Mouse (Mus musculus): ENCODE measurements at regions not wholly inside any gene's neighbourhood (a gene's known extent, or its start where the extent isn't known, plus 50 kb on each side); places are given as distances from the start of the nearest gene placed in this dataset.

- DNase-seq: no peak
Measured at GRCm38 (mm10) chr7:70565034-70565433, 198.5 kb upstream of the Nr2f2 start.

- no peak for DNase-seq
Measured at GRCm38 (mm10) chr7:70548936-70549450, 182.5 kb upstream of the Nr2f2 start.

DNA sequence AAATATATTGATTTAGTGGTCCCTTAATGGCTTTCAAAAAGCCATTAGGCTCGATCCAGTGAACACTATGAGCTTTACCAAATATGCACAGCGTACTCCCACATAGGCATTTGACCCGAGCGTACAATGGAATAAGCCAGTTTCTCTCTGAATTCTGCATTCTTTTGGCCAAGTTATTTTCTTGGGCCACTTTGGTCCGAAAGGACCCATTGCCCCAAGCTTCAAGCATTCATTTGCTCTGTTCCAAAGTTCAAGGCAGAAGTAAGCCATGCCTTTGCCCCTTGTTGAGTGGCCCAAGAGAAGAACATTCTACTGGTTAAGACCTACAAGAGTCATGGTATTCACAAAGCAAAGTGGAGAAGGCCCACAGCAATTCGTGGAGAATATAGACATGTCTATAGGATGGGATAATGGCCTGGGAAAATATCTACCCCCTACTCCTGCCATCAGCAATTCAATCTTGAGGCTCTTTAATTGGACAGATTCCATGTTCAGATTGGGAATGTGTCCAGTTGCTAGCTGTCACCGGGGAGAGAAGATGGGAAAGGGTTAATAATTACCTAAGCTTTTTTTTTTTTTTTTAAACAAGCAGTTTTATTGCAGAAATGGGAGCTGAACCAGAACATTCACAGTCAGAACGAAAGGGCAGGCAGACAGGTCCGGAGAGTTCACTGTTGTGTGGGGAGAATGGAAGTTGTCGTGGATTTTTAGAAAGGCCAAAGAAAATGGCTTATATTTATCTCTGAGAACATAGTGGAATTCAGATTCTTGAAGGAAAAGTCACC, 175.5 kb upstream of the Nr2f2 start:
- no peak for DNase-seq

- no peak for DNase-seq
Measured at GRCm38 (mm10) chr7:70539121-70539642, 172.6 kb upstream of the Nr2f2 start.

- DNase-seq: no peak
Measured at GRCm38 (mm10) chr7:70536046-70536445, 169.5 kb upstream of the Nr2f2 start.

GRCm38 (mm10) chr7:70533552-70533951, 167.0 kb upstream of the Nr2f2 start:
- DNase-seq: no peak

DNA sequence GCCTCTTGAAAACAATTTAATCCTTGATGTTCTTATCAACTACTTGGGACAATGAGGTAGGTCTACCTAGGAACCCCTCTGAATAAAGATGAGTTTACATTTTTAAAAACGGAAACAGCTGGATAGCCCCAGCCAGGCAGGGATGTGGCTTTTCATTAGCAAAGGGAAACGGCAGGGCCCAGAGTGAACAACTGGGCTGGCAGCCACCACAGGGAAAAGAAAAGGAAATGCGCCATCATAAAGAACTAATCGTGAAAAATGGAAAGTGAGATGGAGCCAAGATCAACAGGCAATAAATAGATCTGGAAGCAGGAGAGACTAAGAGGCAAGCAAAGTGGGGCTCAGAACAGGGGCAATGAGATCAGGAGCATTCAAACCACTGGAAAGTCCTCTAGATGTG, 161.4 kb upstream of the Nr2f2 start:
- DNase-seq: no peak

- no peak for DNase-seq
Measured at GRCm38 (mm10) chr7:70525372-70525771, 158.8 kb upstream of the Nr2f2 start.

DNA sequence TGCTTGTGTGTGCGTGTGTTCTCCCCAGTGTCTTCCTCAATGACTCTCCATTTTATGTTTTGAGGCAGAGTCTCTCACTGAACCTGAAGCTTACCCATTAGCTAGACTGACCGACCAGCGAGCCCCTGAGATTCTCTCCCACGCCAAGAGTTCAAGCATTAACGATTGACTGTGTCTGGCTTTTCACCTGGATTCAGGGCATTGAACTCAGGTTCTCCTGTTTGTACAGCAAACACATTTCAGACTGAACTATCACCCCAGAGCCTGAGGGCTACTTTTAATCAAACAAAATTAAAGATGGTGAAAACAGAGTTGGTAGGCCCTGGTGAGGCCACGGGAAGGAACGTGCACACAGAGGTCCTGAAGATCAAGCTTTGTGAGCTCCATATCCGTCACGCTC, 158.2 kb upstream of the Nr2f2 start:
- DNase-seq: no peak

DNA sequence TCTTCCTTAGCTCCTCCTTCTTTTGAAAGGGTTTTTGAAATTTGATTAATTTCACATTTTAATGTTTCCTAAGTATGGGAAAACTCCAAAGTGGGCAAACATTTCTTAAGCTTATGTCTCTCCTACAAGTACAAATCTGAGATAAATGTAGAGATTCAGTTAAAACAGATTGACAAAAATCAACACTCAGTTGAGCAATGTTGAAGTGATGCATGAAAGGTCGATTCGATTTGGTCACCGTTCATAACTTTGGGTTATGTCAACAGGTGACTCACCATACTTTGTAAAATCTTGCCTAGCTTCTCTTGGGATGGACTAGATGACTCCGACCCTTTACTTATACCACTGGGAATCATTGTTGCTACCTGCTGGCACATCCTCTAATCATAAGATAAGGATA, 157.7 kb upstream of the Nr2f2 start:
- no peak for DNase-seq

GRCm38 (mm10) chr7:70516741-70517140, 150.2 kb upstream of the Nr2f2 start:
- DNase-seq: no peak

DNA sequence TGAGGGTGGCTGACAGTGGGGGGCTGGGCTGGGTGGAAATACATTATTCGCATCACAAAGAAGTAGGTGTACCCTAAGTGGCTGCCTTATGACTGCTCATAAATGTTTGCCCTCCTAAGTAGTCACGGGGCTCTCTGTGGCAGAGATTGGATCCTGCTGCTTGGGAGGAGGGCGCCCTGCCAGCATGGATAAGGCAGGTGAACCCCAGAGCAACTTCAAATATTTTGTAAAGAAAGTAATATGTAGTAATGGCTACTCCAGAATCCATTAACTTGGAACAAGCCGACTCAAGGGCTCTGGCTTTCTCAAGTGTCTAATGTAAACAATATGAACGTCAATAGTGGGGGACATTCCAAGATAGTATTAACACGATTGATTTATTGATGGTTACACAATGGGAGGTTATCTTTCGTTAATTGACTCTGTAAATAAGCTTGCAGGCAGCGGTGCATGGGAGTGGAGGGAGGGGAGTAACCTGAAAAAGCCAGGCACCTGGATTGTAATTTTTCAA, 148.9 kb upstream of the Nr2f2 start:
- peak; percentile 70 to 75 for DNase-seq

DNA sequence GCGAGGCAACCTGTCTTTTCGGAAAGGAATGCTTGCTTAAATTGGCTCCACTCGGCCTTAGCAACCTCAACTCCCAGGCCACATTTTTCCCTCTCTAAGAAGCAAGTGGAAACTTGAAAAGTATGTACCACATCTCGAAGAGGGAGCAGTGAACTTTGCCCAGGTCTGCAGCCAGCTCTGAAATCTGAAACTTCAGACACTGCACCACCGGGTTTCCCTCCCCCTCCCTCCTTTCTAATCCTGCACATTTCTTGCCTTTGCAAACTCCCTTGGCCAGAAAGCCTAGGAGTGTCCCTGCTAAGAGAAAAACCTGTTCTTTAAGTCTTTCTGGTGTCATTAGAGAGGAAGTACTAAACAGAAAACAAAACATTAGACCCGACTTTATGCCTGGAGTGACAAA, 148.1 kb upstream of the Nr2f2 start:
- DNase-seq: peak; percentile 27 to 51

GRCm38 (mm10) chr7:70512354-70512753, 145.8 kb upstream of the Nr2f2 start:
- no peak for DNase-seq

GRCm38 (mm10) chr7:70505671-70506181, 139.2 kb upstream of the Nr2f2 start:
- DNase-seq: peak; percentile 10

DNA sequence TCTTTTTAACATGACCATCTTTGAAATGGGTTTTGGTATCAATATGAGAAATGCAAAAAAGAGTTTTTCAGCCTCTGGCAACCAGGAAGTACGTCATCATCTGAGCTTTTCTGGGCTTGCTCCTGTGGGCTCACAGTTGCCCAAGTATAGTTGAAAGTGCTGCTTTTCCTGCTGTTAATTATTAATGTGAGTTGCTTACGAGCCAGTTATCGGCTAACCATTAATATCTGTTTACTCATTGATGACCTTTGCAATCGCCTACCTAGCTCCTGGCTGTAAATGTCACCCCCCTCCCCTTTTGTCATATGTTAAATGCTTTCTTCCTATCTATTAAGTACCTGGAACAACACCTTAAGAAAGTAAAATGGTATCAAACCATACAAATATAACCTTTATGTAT, 135.3 kb upstream of the Nr2f2 start:
- no peak for DNase-seq

DNA sequence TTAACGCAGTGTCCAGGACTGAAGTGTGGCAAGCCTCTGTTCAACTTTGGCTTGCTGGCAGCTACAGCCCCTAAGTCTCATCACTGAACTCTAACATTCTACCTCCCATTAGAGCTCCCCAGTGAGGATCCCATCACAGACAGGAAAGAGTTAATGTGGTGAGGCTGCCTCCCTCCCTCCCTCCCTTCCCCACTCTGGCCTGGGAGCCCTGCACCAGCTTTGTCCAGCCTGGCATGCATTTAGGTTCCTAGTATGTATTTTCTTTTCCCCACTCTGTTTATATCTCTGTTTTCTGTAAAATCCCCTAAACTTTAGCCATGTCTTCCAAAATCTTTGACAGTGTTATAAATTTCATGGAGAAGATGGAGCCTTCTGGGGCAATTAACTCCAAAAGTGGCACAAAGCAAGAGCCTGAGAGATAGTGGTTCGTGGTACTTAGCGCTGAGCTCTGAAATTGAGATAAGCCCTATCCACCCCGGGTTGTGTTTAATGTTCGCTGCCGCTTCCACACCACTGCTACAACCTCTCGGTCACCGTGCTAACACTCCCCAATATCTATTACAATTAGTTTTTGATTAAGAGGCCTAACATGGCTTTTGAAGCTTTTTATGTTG, 130.1 kb upstream of the Nr2f2 start:
- no peak for DNase-seq

DNA sequence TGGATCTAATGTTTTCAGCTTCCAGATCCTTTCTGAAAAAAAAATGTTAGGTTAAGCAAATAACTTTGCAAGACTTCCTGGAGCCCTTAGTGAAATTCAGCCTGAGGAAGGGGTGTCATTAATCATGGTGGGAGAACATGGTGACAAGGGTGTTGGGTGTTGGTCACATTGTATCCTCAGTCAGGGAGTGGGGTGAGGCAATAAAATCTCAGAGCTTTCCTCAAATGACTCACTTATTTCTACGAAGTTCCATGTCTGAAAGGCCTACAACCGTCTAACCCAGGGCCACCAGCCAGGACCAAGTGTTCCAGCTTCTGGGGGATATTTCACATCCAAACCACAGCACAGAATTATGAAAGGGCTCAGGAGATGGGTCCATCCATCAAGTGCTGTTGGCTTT, 117.7 kb upstream of the Nr2f2 start:
- no peak for DNase-seq

GRCm38 (mm10) chr7:70483536-70483935, 117.0 kb upstream of the Nr2f2 start:
- DNase-seq: no peak

DNA sequence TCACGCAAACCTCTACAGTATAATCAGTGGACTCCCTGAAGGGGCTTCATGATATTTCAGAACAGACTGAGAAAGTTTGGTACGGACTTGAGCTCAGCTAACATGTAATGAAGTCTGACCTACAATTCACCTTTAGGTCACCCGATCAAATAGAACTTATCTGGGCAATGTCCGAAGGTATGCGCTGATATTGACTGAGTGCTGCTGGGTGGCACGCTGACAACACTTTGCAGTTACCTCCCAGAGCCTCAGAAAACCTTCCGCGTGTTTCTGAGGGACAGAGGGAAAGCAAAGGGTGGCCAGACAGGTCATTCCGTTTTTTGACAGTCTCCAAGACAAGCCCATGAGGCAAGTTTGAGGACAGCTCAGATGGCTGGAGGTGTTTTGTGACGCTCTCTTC, 115.3 kb upstream of the Nr2f2 start:
- DNase-seq: peak in 1 of 2 experiments; percentile 6

DNA sequence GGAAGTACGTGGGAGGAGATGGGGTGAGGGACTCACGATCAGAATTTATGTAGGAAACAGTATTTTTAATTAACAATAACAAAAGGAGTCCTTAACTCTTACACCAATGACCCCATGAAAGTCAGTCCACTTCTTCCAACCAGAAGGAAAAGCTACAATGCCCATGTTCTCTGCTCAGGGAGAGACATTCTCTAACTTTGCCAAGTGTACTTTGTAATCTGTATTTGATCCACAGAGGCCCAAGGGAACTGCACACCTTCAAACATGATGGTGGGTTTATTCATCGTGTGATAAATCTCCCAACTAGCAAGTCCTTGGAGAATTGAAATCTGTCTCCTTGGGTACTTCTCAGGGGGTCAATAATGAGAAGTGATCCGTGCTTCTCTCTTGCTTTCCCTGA, 106.3 kb upstream of the Nr2f2 start:
- no peak for DNase-seq

- DNase-seq: no peak
Measured at GRCm38 (mm10) chr7:70470557-70470956, 104.0 kb upstream of the Nr2f2 start.

GRCm38 (mm10) chr7:70462131-70462530, 95.6 kb upstream of the Nr2f2 start:
- DNase-seq: no peak

GRCm38 (mm10) chr7:70454525-70454924, 88.0 kb upstream of the Nr2f2 start:
- DNase-seq: no peak
